Mouse (Mus musculus) liver, embryonic 14.5 days (tissue): ENCODE measurements around the gene Snx10. TPM values are rescaled to one million over a fixed set of nuclear protein-coding genes. Genes with fewer than 3 reads are reported as not detected.

ENCODE experiments used
- ATAC-seq: fragments of 200-750 bp; cut with Nextera tagmentation; 2 replicates; pipeline ENCODE4 v1.8.0; 2017; ENCODE audit warnings: moderate number of reproducible peaks, mild to moderate bottlenecking, moderate library complexity; ENCODE audit not compliant: insufficient read depth
- DNase-seq, 3 experiments: peaks; one replicate each; pipeline ENCODE4 v3.0.0-alpha.2; 2012 to 2013; ENCODE audit warnings: low read depth in 3 of 3, low spot score in 3 of 3
- H3K27ac ChIP-seq: fragments of 300-500 bp; sonication (generic); 2 replicates; pipeline ENCODE4 v1.5.1; 2014; ENCODE audit warnings: moderate library complexity, mild to moderate bottlenecking, control low read depth, inconsistent platforms
- H3K27me3 ChIP-seq: fragments of 300-500 bp; sonication (generic); 2 replicates; pipeline ENCODE4 v1.6.1; 2014; ENCODE audit warnings: mild to moderate bottlenecking, low read length, moderate library complexity; ENCODE audit not compliant: control insufficient read depth, insufficient read depth
- H3K36me3 ChIP-seq: fragments of 300-500 bp; sonication (generic); replicated peaks from 2 replicates; pipeline ENCODE4 v1.6.1; 2014; ENCODE audit warnings: low read depth; ENCODE audit not compliant: control insufficient read depth, insufficient read depth
- H3K4me1 ChIP-seq, 2 experiments: fragments of 200-500 bp in 1 of 2; fragments of 300-500 bp in 1 of 2; sonication (generic) in 1 of 2; replicated peaks; 2 replicates each; pipeline ENCODE4 v1.6.1; 2012 to 2014; ENCODE audit warnings: antibody characterized with exemption in 1 of 2, inconsistent platforms in 1 of 2, low read length in 1 of 2; ENCODE audit not compliant: control insufficient read depth in 2 of 2, insufficient read depth in 2 of 2
- H3K4me2 ChIP-seq: fragments of 300-500 bp; sonication (generic); 2 replicates; pipeline ENCODE4 v1.6.1; 2014; ENCODE audit warnings: low read depth, mild to moderate bottlenecking, control low read depth, moderate library complexity
- H3K4me3 ChIP-seq, 2 experiments: fragments of 200-500 bp in 1 of 2; fragments of 300-500 bp in 1 of 2; sonication (generic) in 1 of 2; 2 replicates each; pipeline ENCODE4 v1.5.1; 2012 to 2014; ENCODE audit warnings: low read depth in 2 of 2, low read length in 2 of 2, mild to moderate bottlenecking in 2 of 2, control low read depth in 1 of 2, inconsistent platforms in 1 of 2, moderate library complexity in 1 of 2; ENCODE audit not compliant: insufficient read depth in 1 of 2
- H3K9ac ChIP-seq: fragments of 300-500 bp; sonication (generic); replicated peaks from 2 replicates; pipeline ENCODE4 v1.6.1; 2014; ENCODE audit warnings: mild to moderate bottlenecking, control low read depth, moderate library complexity
- H3K9me3 ChIP-seq: fragments of 300-500 bp; sonication (generic); 2 replicates; pipeline ENCODE4 v1.6.1; 2016; ENCODE audit warnings: low read length, mixed read lengths; ENCODE audit not compliant: control insufficient read depth
- CTCF ChIP-seq: IDR thresholded peaks from 2 replicates; pipeline ENCODE4 v1.5.1; 2016; ENCODE audit warnings: antibody characterized with exemption, low read depth, control low read depth
- EP300 ChIP-seq: IDR thresholded peaks from 2 replicates; pipeline ENCODE4 v1.6.1; 2016; ENCODE audit warnings: antibody characterized with exemption, low read depth
- WGBS: fragments of 180-500 bp; shearing (Covaris S2); extraction: QIAGEN DNeasy Blood & Tissue Kit; methylation state at CpG from one replicate; pipeline ENCODE4 v1.1.7; 2014; ENCODE audit not compliant: insufficient replicate concordance; 5-methylcytosine and 5-hydroxymethylcytosine counted together
- polyA plus RNA-seq, 2 experiments: library from polyadenylated mRNA; depleted of rRNA in 1 of 2; stranded (reverse) in 1 of 2; unstranded in 1 of 2; fragments of >200 nt; fragmentation: Nextera tagmentation in 1 of 2; extraction: Ambion mirVana in 1 of 2; gene quantifications; 2 replicates each; pipeline versions ENCODE4 v1.2.1 to v1.2.3; 2012 to 2014

Gene Snx10
- polyA plus RNA-seq, 2 experiments: 2.0 to 6.7 TPM

GRCm38 (mm10) chr6:51505671-51506070, 18.0 kb upstream of the Snx10 start:
- no peak overlapping the region for H3K9ac ChIP-seq
- TF ChIP-seq EP300 (no peak), CTCF (no peak)
- H3K4me2 ChIP-seq: no peak overlapping the region
- no peak overlapping the region for H3K4me3 ChIP-seq
- no peak for ATAC-seq
- peaks cover 0 to 2% of the 10 kb centered on the region in 2 experiments; a peak in 1 of 4 replicates for H3K4me1 ChIP-seq
- WGBS: 23% methylated on average over 1 of the region's 1 CpGs
- H3K36me3 ChIP-seq: no peaks in the 10 kb centered on the region
- no peaks in the 10 kb centered on the region for H3K27me3 ChIP-seq
- no peaks in the 10 kb centered on the region for H3K9me3 ChIP-seq
- no peak overlapping the region for H3K27ac ChIP-seq
- DNase-seq: no peak

DNA sequence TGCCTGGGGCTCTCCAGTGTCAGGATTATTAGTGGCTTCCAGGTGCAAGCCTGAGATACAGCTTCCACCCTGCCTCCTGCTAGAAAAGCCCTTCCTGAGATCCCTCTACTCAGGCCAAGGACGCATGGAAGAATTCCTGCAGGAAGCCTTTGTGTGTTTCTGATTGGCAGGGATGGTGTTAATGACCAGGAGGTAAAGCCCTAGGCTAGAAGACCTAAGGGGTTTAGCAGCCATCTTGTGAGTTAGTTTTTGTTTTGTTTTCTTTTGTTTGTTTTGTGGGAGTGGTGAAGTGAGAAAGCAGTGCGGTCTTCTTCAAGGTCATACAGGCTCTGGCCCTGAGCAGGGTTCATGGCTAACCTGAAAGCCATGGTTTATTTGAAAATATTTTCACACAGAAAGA, 16.1 kb upstream of the Snx10 start:
- TF ChIP-seq CTCF (no peak), EP300 (no peak)
- H3K27ac ChIP-seq: no peak overlapping the region
- DNase-seq (no peak), ATAC-seq (no peak)
- H3K4me2 ChIP-seq: no peak overlapping the region
- WGBS: 72% methylated on average over 2 of the region's 2 CpGs
- peaks cover 0 to 2% of the 10 kb centered on the region in 2 experiments; a peak in 1 of 4 replicates for H3K4me1 ChIP-seq
- no peaks in the 10 kb centered on the region for H3K9me3 ChIP-seq
- no peaks in the 10 kb centered on the region for H3K36me3 ChIP-seq
- H3K9ac ChIP-seq: no peak overlapping the region
- H3K27me3 ChIP-seq: no peaks in the 10 kb centered on the region
- H3K4me3 ChIP-seq: no peak overlapping the region

GRCm38 (mm10) chr6:51508750-51509648, 14.7 kb upstream of the Snx10 start:
- no peak overlapping the region for H3K9ac ChIP-seq
- 18% methylated on average over 18 of the region's 18 CpGs for WGBS
- no peak overlapping the region for H3K4me3 ChIP-seq
- peak; percentile 46 to 55 (median 48) for DNase-seq
- no peaks in the 10 kb centered on the region for H3K9me3 ChIP-seq
- no peak for ATAC-seq
- no peaks in the 10 kb centered on the region for H3K36me3 ChIP-seq
- peaks cover 0 to 2% of the 10 kb centered on the region in 2 experiments; a peak in 1 of 4 replicates for H3K4me1 ChIP-seq
- peak overlapping the region; percentile 42 for H3K4me2 ChIP-seq
- H3K27ac ChIP-seq: no peak overlapping the region
- TF ChIP-seq EP300 (no peak), CTCF (peak; percentile 82)
- H3K27me3 ChIP-seq: no peaks in the 10 kb centered on the region

- peak; percentile 70 for TF ChIP-seq CTCF
- no peak for TF ChIP-seq EP300
- Histone ChIP-seq H3K4me1 (peaks cover 0 to 2% of the 10 kb centered on the region in 2 experiments; a peak in 1 of 4 replicates), H3K27me3 (no peaks in the 10 kb centered on the region), H3K36me3 (no peaks in the 10 kb centered on the region), H3K4me2 (peak overlapping the region; percentile 22; the same call in 1 of the 2 replicates), H3K9ac (no peak overlapping the region), H3K27ac (no peak overlapping the region), H3K9me3 (no peaks in the 10 kb centered on the region), H3K4me3 (no peak overlapping the region)
- ATAC-seq (no peak), DNase-seq (peak in 2 of 3 experiments; percentile 28 to 38)
- WGBS: 21% methylated on average over 5 of the region's 5 CpGs
These were observed 13.6 kb upstream of the Snx10 start for GRCm38 (mm10) chr6:51510094-51510493.

DNA sequence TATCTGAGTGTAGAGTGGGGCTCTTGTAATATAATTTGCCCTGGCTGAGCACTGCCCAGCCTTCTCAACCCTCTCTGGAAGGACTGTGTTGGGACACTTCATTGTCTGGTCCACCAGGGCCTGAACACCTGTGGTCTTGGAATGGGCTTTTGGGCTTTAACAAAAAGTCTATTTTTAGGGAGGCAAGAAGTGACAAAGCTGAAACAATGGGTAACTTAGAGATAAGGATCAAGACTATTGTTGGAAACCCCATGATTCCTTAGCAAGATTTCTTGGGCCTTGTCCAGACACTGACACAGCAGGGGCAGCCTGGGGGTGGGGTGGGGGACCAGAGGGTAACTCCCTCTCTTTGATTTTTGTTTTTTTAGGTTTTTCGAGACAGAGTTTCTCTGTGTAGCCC, 12.8 kb upstream of the Snx10 start:
- Histone ChIP-seq H3K27ac (no peak overlapping the region), H3K9ac (no peak overlapping the region), H3K4me3 (no peak overlapping the region), H3K36me3 (no peaks in the 10 kb centered on the region), H3K9me3 (no peaks in the 10 kb centered on the region), H3K4me1 (peaks cover 0 to 2% of the 10 kb centered on the region in 2 experiments; a peak in 1 of 4 replicates), H3K27me3 (no peaks in the 10 kb centered on the region), H3K4me2 (no peak overlapping the region)
- DNase-seq: no peak
- TF ChIP-seq CTCF (no peak), EP300 (no peak)
- 33% methylated on average over 1 of the region's 1 CpGs for WGBS
- no peak for ATAC-seq
